Mouse (Mus musculus) brain, embryonic 14.5 days (tissue): ENCODE measurements at regions not wholly inside any gene's neighbourhood (a gene's known extent, or its start where the extent isn't known, plus 50 kb on each side); places are given as distances from the start of the nearest gene placed in this dataset.

Source experiments
- CTCF ChIP-seq: fragments of 200-500 bp; IDR thresholded peaks from 2 replicates; pipeline ENCODE4 v1.5.1; 2012; ENCODE audit warnings: inconsistent platforms, mild to moderate bottlenecking, moderate library complexity, borderline replicate concordance; ENCODE audit not compliant: insufficient read depth, insufficient read length; ENCODE audit errors: extremely low read depth
- POLR2A ChIP-seq: fragments of 200-500 bp; IDR thresholded peaks from 2 replicates; pipeline ENCODE4 v1.6.1; 2012; ENCODE audit warnings: mild to moderate bottlenecking, inconsistent platforms, borderline replicate concordance; ENCODE audit not compliant: poor library complexity, insufficient read depth, insufficient read length, severe bottlenecking; ENCODE audit errors: extremely low read depth

DNA sequence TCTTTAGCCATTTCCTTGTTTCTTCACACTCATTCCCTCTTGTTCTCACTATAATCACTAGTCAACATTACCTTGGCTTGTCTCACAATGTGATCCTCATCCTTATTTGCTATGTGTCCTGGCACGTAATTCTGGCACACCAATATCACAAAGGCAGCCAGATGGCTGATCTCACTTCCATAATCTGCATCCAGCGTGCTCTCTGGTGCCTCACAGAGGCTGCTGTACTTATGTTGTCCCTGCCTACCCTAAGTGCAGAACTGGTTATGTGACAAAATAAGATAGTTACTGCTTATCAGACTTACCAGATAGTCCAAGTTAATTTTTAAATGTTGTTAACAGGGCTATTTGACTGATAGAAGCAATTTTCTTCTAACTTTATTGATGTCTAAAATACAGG lies 301.1 kb upstream of the Zwint start:
- no peak for TF ChIP-seq POLR2A
- no peak for TF ChIP-seq CTCF
